ENCODE assay signal across 11 mouse cellular contexts in genomic region chr7:77303935-77304334, GRCm38 (mm10).
DNase-seq lines count a peak whose midpoint lies in the region; ATAC-seq and TF ChIP-seq lines count a peak whose summit lies in the region.
"Had no signal": no experiment of that assay in that cellular context is flagged by ENCODE, and none has a peak within 500 bp of the region (broad histone marks: within the 10 kb centered on the region; RNA-seq: fewer than 3 reads in every experiment).

No protein-coding gene starts in this region.

- ATAC-seq in kidney, embryonic 15.5 days (replicated peaks; ENCODE audit: low FRiP score): 0 out of 2 replicates have a peak, but pooled peaks have one; percentile 60
- ATAC-seq in embryonic facial prominence, embryonic 14.5 days (ENCODE audit: low read depth): peak; percentile 60; the same call in 1 of the 2 replicates
- no peak for ATAC-seq in hindbrain, postnatal 0 days

- no peak for DNase-seq in kidney, adult 8-10 months
- DNase-seq in ZHBTc4 (ENCODE audit: low read depth, low spot score): peak; percentile 68
- DNase-seq in embryonic facial prominence, embryonic 14.5 days (ENCODE audit: low spot score): peak; percentile 49
- DNase-seq in hindbrain, postnatal 0 days (ENCODE audit: low spot score): no peak
- DNase-seq in layer of hippocampus, postnatal 36 days: no peak
- no peak for DNase-seq in thymus, postnatal 36 days
- DNase-seq in gastrocnemius, postnatal 4 days (ENCODE audit: low spot score in 2 of 2): no peak
- DNase-seq: adrenal gland, postnatal 10 days; cerebellum, postnatal 14 days; gastrocnemius, postnatal 25 days had no signal

- no peaks in the 10 kb centered on the region for H3K36me3 ChIP-seq in kidney, embryonic 15.5 days
- H3K36me3 ChIP-seq in embryonic facial prominence, embryonic 14.5 days (ENCODE audit: control insufficient read depth, insufficient read depth, low read length): no peaks in the 10 kb centered on the region
- H3K36me3 ChIP-seq in hindbrain, postnatal 0 days (ENCODE audit: insufficient read depth, low read length): no peaks in the 10 kb centered on the region

- H3K4me1 ChIP-seq in kidney, embryonic 15.5 days: peaks cover 4% of the 10 kb centered on the region; the same call in 1 of the 2 replicates
- H3K4me1 ChIP-seq in embryonic facial prominence, embryonic 14.5 days (ENCODE audit: control insufficient read depth, insufficient read depth, low read length): no peaks in the 10 kb centered on the region; the same call in 1 of the 2 replicates
- H3K4me1 ChIP-seq in hindbrain, postnatal 0 days (ENCODE audit: insufficient read depth, low read length): no peaks in the 10 kb centered on the region

- no peak overlapping the region for H3K9ac ChIP-seq in kidney, embryonic 15.5 days
- H3K9ac ChIP-seq in embryonic facial prominence, embryonic 14.5 days (ENCODE audit: low read depth, low read length): no peak overlapping the region
- no peak overlapping the region for H3K9ac ChIP-seq in hindbrain, postnatal 0 days (replicated peaks; ENCODE audit: low read length)

- 12% methylated on average over 6 of the region's 11 CpGs for WGBS in kidney, embryonic 15.5 days
- 12% methylated on average over 10 of the region's 11 CpGs for WGBS in embryonic facial prominence, embryonic 14.5 days
- WGBS in hindbrain, postnatal 0 days: 15% methylated on average over 5 of the region's 11 CpGs

- H3K27me3 ChIP-seq in kidney, embryonic 15.5 days: no peaks in the 10 kb centered on the region
- H3K27me3 ChIP-seq in embryonic facial prominence, embryonic 14.5 days (replicated peaks; ENCODE audit: control insufficient read depth, insufficient read depth, low read length): no peaks in the 10 kb centered on the region
- H3K27me3 ChIP-seq in hindbrain, postnatal 0 days (ENCODE audit: insufficient read depth, low read length): no peaks in the 10 kb centered on the region

- peak overlapping the region; percentile 36 for H3K4me2 ChIP-seq in kidney, embryonic 15.5 days
- H3K4me2 ChIP-seq in embryonic facial prominence, embryonic 14.5 days (ENCODE audit: low read depth, low read length): peak overlapping the region; percentile 34
- H3K4me2 ChIP-seq in hindbrain, postnatal 0 days (ENCODE audit: low read depth, low read length): peak overlapping the region; percentile 37; the same call in 1 of the 2 replicates

- TF ChIP-seq CTCF in hindbrain, postnatal 0 days (IDR thresholded peaks at IDR 0.05; ENCODE audit: low read depth): no peak

- H3K4me3 ChIP-seq in kidney, embryonic 15.5 days (replicated peaks): no peak overlapping the region
- no peak overlapping the region for H3K4me3 ChIP-seq in embryonic facial prominence, embryonic 14.5 days (ENCODE audit: low read depth, low read length)
- no peak overlapping the region for H3K4me3 ChIP-seq in hindbrain, postnatal 0 days (ENCODE audit: low read length)

- no peak overlapping the region for H3K27ac ChIP-seq in kidney, embryonic 15.5 days
- no peak overlapping the region for H3K27ac ChIP-seq in embryonic facial prominence, embryonic 14.5 days (replicated peaks; ENCODE audit: low read depth, low read length)
- H3K27ac ChIP-seq in hindbrain, postnatal 0 days: no peak overlapping the region

- no peaks in the 10 kb centered on the region for H3K9me3 ChIP-seq in kidney, embryonic 15.5 days (replicated peaks)
- no peaks in the 10 kb centered on the region for H3K9me3 ChIP-seq in embryonic facial prominence, embryonic 14.5 days (ENCODE audit: control insufficient read depth, low read length)
- no peaks in the 10 kb centered on the region for H3K9me3 ChIP-seq in hindbrain, postnatal 0 days (ENCODE audit: low read length)

Comparison
In these comparisons a context has a peak if more than half of its experiments do, and no peak if none do; other contexts are left out.
1. DNase-seq: peak in ZHBTc4 (single experiment) and embryonic facial prominence, embryonic 14.5 days (single experiment); none in kidney, adult 8-10 months (0 of 2), hindbrain, postnatal 0 days (single experiment), layer of hippocampus, postnatal 36 days (0 of 2), thymus, postnatal 36 days (0 of 2) and gastrocnemius, postnatal 4 days (0 of 2).
2. Peak in every context shown above with its lines, with median percentiles within 50 percentile points of each other: H3K4me2 ChIP-seq.